Mouse (Mus musculus) forebrain, postnatal 0 days (tissue): Measurements from ENCODE around the gene Pgghg. TPM values are rescaled to one million over a fixed set of nuclear protein-coding genes. Genes with fewer than 3 reads are reported as not detected.
A peak's percentile ranks its signal among the peaks of the same experiment; 100 is the strongest.

ENCODE experiments used
- ATAC-seq: fragments of 200-750 bp; cut with Nextera tagmentation; 2 replicates; pipeline ENCODE4 v1.8.0; 2017; ENCODE audit warnings: mild to moderate bottlenecking, moderate library complexity
- DNase-seq: peaks from one replicate; pipeline ENCODE4 v3.0.0-alpha.2; 2015
- H3K27ac ChIP-seq: fragments of 300-500 bp; sonication (generic); 2 replicates; pipeline ENCODE4 v1.5.1; 2014; ENCODE audit warnings: low read depth, mild to moderate bottlenecking, antibody characterized with exemption, low read length, moderate library complexity, mixed read lengths
- H3K27me3 ChIP-seq: fragments of 300-500 bp; sonication (generic); 2 replicates; pipeline ENCODE4 v1.6.1; 2014; ENCODE audit warnings: mild to moderate bottlenecking, low read length, mixed read lengths; ENCODE audit not compliant: insufficient read depth
- H3K36me3 ChIP-seq: fragments of 300-500 bp; sonication (generic); 2 replicates; pipeline ENCODE4 v1.6.1; 2014; ENCODE audit warnings: mild to moderate bottlenecking, moderate library complexity; ENCODE audit not compliant: insufficient read depth
- H3K4me1 ChIP-seq: fragments of 300-500 bp; sonication (generic); 2 replicates; pipeline ENCODE4 v1.6.1; 2014; ENCODE audit warnings: antibody characterized with exemption; ENCODE audit not compliant: insufficient read depth
- H3K4me2 ChIP-seq: fragments of 300-500 bp; sonication (generic); 2 replicates; pipeline ENCODE4 v1.6.1; 2014; ENCODE audit warnings: low read depth, mild to moderate bottlenecking, moderate library complexity
- H3K4me3 ChIP-seq: fragments of 300-500 bp; sonication (generic); 2 replicates; pipeline ENCODE4 v1.5.1; 2014; ENCODE audit warnings: low read depth, low read length, mixed read lengths
- H3K9ac ChIP-seq: fragments of 300-500 bp; sonication (generic); 2 replicates; pipeline ENCODE4 v1.6.1; 2014; ENCODE audit warnings: mild to moderate bottlenecking
- H3K9me3 ChIP-seq: fragments of 300-500 bp; sonication (generic); 2 replicates; pipeline ENCODE4 v1.6.1; 2016; ENCODE audit warnings: low read length
- CTCF ChIP-seq: sonication (generic); IDR thresholded peaks from 2 replicates; pipeline ENCODE4 v1.5.1; 2016; ENCODE audit warnings: antibody characterized with exemption, control low read depth, low read depth
- WGBS: fragments of 180-500 bp; shearing (Covaris S2); extraction: QIAGEN DNeasy Blood & Tissue Kit; methylation state at CpG from one replicate; pipeline ENCODE4 v1.1.7; 2014; 5-methylcytosine and 5-hydroxymethylcytosine counted together
- polyA plus RNA-seq: library from polyadenylated mRNA; unstranded; fragments of >200 nt; fragmentation: Nextera tagmentation; extraction: Ambion mirVana; gene quantifications from 2 replicates; pipeline ENCODE4 v1.2.1, GENCODE M21; 2015
- total RNA-seq: library from RNA; depleted of rRNA; stranded (reverse); fragments of >200 nt; gene quantifications from 2 replicates; pipeline ENCODE4 v1.2.3, GENCODE M21; 2014

Gene Pgghg
- total and polyA plus RNA-seq, 2 experiments from 2014 or later = 5.3 to 8.5 TPM

- 74% methylated on average over 15 of the region's 15 CpGs for WGBS
- H3K4me1 ChIP-seq = no peaks in the 10 kb centered on the region
Observed at GRCm38 (mm10) chr7:140902036-140902875, 38.9 kb upstream of the Pgghg start.

DNA sequence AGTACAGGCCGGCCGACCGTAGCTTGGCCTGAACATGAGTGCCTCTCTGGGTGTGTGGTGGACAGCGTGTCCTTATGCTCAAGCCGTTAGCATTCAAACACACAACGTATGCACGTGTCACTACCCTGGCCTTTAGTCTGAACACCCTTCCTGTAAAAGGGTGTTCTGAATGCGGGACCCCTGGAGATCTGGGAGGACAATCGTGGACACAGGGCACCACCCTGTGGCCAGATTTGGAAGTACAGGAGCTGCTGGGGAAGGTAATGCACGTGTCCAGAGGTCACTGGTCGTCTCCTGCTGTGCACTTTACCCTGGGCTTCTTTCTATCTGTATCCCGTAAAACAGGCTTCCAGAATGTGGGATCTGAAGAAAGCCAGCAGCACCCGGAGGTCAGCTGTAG lies 38.0 kb upstream of the Pgghg start:
- TF ChIP-seq CTCF = peak; percentile 90
- H3K27me3 ChIP-seq = no peaks in the 10 kb centered on the region
- ATAC-seq (peak; percentile 45), DNase-seq (peak; percentile 70)
- no peak overlapping the region for H3K4me3 ChIP-seq
- H3K9me3 ChIP-seq = no peaks in the 10 kb centered on the region
- WGBS = 20% methylated on average over 13 of the region's 13 CpGs
- H3K36me3 ChIP-seq = peaks cover 12% of the 10 kb centered on the region
- H3K4me1 ChIP-seq = no peaks in the 10 kb centered on the region
- H3K4me2 ChIP-seq = no peak overlapping the region
- H3K9ac ChIP-seq = no peak overlapping the region; the same call in 1 of the 2 replicates
- H3K27ac ChIP-seq = no peak overlapping the region

More at GRCm38 (mm10) chr7:140902036-140902875, 38.9 kb upstream of the Pgghg start:
- Histone ChIP-seq H3K27ac (no peak overlapping the region), H3K27me3 (no peaks in the 10 kb centered on the region), H3K9ac (no peak overlapping the region), H3K9me3 (no peaks in the 10 kb centered on the region), H3K4me3 (no peak overlapping the region), H3K36me3 (peaks cover 21% of the 10 kb centered on the region), H3K4me2 (no peak overlapping the region)
- ATAC-seq (no peak), DNase-seq (no peak)
- no peak for TF ChIP-seq CTCF

DNA sequence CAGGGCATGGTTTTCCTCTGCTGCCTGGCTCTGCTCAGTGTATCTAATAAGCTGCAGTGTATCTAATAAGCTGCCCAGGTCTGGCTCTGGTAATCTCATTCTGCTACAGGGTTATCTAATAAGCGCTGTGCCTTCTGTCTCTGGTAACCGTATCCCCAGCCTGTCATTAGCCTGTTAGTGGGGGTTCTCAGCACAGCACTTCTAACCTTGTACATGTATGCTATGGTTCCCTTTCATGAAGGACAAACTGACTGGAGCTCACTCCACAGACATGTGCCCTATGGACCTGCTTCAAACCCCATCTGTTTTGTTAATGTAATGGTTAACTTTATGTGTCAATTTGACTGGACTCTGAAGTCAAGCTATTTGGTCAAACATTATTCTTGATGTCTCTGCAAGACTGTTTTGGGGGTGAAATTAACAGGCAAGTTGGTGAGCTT lies 35.5 kb upstream of the Pgghg start:
- WGBS = 91% methylated on average over 2 of the region's 2 CpGs
- Histone ChIP-seq H3K4me1 (no peaks in the 10 kb centered on the region), H3K9ac (no peak overlapping the region), H3K9me3 (no peaks in the 10 kb centered on the region), H3K4me3 (no peak overlapping the region), H3K27ac (no peak overlapping the region), H3K4me2 (no peak overlapping the region), H3K36me3 (no peaks in the 10 kb centered on the region), H3K27me3 (no peaks in the 10 kb centered on the region)
- no peak for TF ChIP-seq CTCF
- DNase-seq (no peak), ATAC-seq (no peak)

GRCm38 (mm10) chr7:140907131-140907530 lies 34.1 kb upstream of the Pgghg start:
- no peaks in the 10 kb centered on the region for H3K36me3 ChIP-seq
- no peak overlapping the region for H3K9ac ChIP-seq
- no peaks in the 10 kb centered on the region for H3K4me1 ChIP-seq
- H3K4me2 ChIP-seq = no peak overlapping the region
- no peaks in the 10 kb centered on the region for H3K9me3 ChIP-seq
- DNase-seq (no peak), ATAC-seq (no peak)
- H3K27me3 ChIP-seq = no peaks in the 10 kb centered on the region
- 86% methylated on average over 13 of the region's 13 CpGs for WGBS
- TF ChIP-seq CTCF = no peak
- H3K27ac ChIP-seq = no peak overlapping the region
- no peak overlapping the region for H3K4me3 ChIP-seq

DNA sequence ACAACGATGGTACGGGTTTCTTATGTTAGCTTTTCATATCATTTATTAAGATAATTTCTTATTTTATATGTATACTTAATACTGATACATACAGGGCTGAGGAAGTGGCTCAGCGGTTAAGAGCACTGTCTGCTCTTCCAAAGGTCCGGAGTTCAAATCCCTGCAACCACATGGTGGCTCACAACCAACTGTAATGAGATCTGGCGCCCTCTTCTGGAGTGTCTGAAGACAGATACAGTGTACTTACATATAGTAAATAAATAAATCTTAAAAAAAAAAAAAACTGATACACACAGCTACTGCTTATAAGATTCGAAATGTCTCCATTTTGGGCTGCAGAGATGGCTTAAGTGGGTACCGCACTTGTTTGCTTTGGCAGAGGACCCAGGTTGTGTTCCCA lies 33.5 kb upstream of the Pgghg start:
- Histone ChIP-seq H3K27me3 (no peaks in the 10 kb centered on the region), H3K27ac (no peak overlapping the region), H3K4me3 (no peak overlapping the region), H3K36me3 (no peaks in the 10 kb centered on the region), H3K4me2 (no peak overlapping the region), H3K9ac (no peak overlapping the region), H3K9me3 (no peaks in the 10 kb centered on the region), H3K4me1 (no peaks in the 10 kb centered on the region)
- DNase-seq (no peak), ATAC-seq (no peak)
- no peak for TF ChIP-seq CTCF
- 88% methylated on average over 7 of the region's 7 CpGs for WGBS

- ATAC-seq = no peak
- WGBS = 56% methylated on average over 7 of the region's 7 CpGs
Observed at GRCm38 (mm10) chr7:140908181-140908580, 33.0 kb upstream of the Pgghg start.

GRCm38 (mm10) chr7:140908634-140909107 lies 32.5 kb upstream of the Pgghg start:
- H3K4me3 ChIP-seq = peak overlapping the region; percentile 28
- H3K27me3 ChIP-seq = no peaks in the 10 kb centered on the region
- no peaks in the 10 kb centered on the region for H3K36me3 ChIP-seq
- no peak overlapping the region for H3K27ac ChIP-seq
- peak; percentile 85 for TF ChIP-seq CTCF
- H3K9ac ChIP-seq = 0 out of 2 replicates have a peak overlapping the region, but pooled peaks have one; percentile 1
- ATAC-seq (peak; percentile 70), DNase-seq (peak; percentile 78)
- no peaks in the 10 kb centered on the region for H3K9me3 ChIP-seq
- 2% methylated on average over 19 of the region's 19 CpGs for WGBS
- H3K4me2 ChIP-seq = peak overlapping the region; percentile 53
- H3K4me1 ChIP-seq = no peaks in the 10 kb centered on the region

More at GRCm38 (mm10) chr7:140908181-140908580, 33.0 kb upstream of the Pgghg start:
- Histone ChIP-seq H3K36me3 (no peaks in the 10 kb centered on the region), H3K4me1 (no peaks in the 10 kb centered on the region), H3K4me3 (no peak overlapping the region), H3K27ac (no peak overlapping the region), H3K9ac (0 out of 2 replicates have a peak overlapping the region, but pooled peaks have one; percentile 1), H3K4me2 (0 out of 2 replicates have a peak overlapping the region, but pooled peaks have one; percentile 53), H3K9me3 (no peaks in the 10 kb centered on the region), H3K27me3 (no peaks in the 10 kb centered on the region)
- no peak for TF ChIP-seq CTCF
- no peak for DNase-seq
